Mouse (Mus musculus) hindbrain, embryonic 11.5 days (tissue): Measurements from ENCODE around the gene Nanos2. TPM values are rescaled to one million over a fixed set of nuclear protein-coding genes. Genes with fewer than 3 reads are reported as not detected.

ENCODE experiments used
- ATAC-seq: fragments of 200-750 bp; cut with Nextera tagmentation; 2 replicates; pipeline ENCODE4 v1.8.0; 2017; ENCODE audit warnings: mild to moderate bottlenecking, moderate TSS enrichment, moderate library complexity; ENCODE audit not compliant: low FRiP score
- DNase-seq: peaks from one replicate; pipeline ENCODE4 v3.0.0-alpha.2; 2015; ENCODE audit warnings: low spot score
- H3K27ac ChIP-seq: fragments of 300-500 bp; sonication (generic); 2 replicates; pipeline ENCODE4 v1.5.1; 2014; ENCODE audit warnings: mild to moderate bottlenecking, low read depth, low read length
- H3K27me3 ChIP-seq: fragments of 300-500 bp; sonication (generic); 2 replicates; pipeline ENCODE4 v1.6.1; 2014; ENCODE audit warnings: mild to moderate bottlenecking, low read length, moderate library complexity, mixed read lengths; ENCODE audit not compliant: control insufficient read depth, insufficient read depth
- H3K36me3 ChIP-seq: fragments of 300-500 bp; sonication (generic); 2 replicates; pipeline ENCODE4 v1.6.1; 2014; ENCODE audit warnings: mild to moderate bottlenecking, low read length, moderate library complexity, mixed read lengths; ENCODE audit not compliant: control insufficient read depth, insufficient read depth
- H3K4me1 ChIP-seq: fragments of 300-500 bp; sonication (generic); replicated peaks from 2 replicates; pipeline ENCODE4 v1.6.1; 2014; ENCODE audit warnings: low read length, mixed read lengths; ENCODE audit not compliant: control insufficient read depth, insufficient read depth
- H3K4me2 ChIP-seq: fragments of 300-500 bp; sonication (generic); replicated peaks from 2 replicates; pipeline ENCODE4 v1.6.1; 2014; ENCODE audit warnings: mild to moderate bottlenecking, low read depth, low read length
- H3K4me3 ChIP-seq: fragments of 300-500 bp; sonication (generic); 2 replicates; pipeline ENCODE4 v1.5.1; 2014; ENCODE audit warnings: low read depth, low read length
- H3K9ac ChIP-seq: fragments of 300-500 bp; sonication (generic); 2 replicates; pipeline ENCODE4 v1.6.1; 2014; ENCODE audit warnings: low read depth, low read length
- H3K9me3 ChIP-seq: fragments of 300-500 bp; sonication (generic); 2 replicates; pipeline ENCODE4 v1.6.1; 2016; ENCODE audit warnings: low read length; ENCODE audit not compliant: control insufficient read depth
- WGBS: fragments of 180-500 bp; shearing (Covaris S2); extraction: QIAGEN DNeasy Blood & Tissue Kit; methylation state at CpG from one replicate; pipeline ENCODE4 v1.1.7; 2014; 5-methylcytosine and 5-hydroxymethylcytosine counted together
- polyA plus RNA-seq: library from polyadenylated mRNA; unstranded; fragments of >200 nt; fragmentation: Nextera tagmentation; extraction: Ambion mirVana; gene quantifications from 2 replicates; pipeline ENCODE4 v1.2.1, GENCODE M21; 2014

The Nanos2 gene
- polyA plus RNA-seq, 1 experiment from 2014 or later = not detected

DNA sequence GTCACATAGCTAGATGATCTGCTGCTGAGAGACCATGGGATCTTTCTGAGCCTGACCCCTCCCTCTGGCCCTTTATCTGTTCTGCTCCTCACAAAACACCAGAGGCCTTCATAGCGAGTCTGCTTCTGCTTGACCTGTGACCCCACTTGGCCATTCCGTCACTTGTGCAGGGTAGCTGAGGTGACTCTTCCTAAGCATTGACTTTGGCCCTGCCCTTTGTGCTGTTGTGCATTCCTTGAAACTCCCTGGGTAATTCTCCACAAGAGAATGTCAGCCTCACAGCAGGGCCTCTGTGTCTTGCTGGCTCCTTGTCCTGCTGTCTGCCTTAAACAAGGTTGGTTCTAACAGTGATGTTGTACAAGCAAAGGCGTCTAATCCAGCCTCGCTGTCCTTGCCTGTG lies 44.4 kb downstream of the Nanos2 start:
- 34% methylated on average over 4 of the region's 4 CpGs for WGBS
- ATAC-seq = no peak
- H3K36me3 ChIP-seq = peaks cover 13% of the 10 kb centered on the region
- H3K27ac ChIP-seq = 0 out of 2 replicates have a peak overlapping the region, but pooled peaks have one; percentile 17
- no peak overlapping the region for H3K4me2 ChIP-seq
- no peak overlapping the region for H3K9ac ChIP-seq
- H3K27me3 ChIP-seq = no peaks in the 10 kb centered on the region
- no peaks in the 10 kb centered on the region for H3K4me1 ChIP-seq
- DNase-seq = no peak
- H3K4me3 ChIP-seq = no peak overlapping the region
- no peaks in the 10 kb centered on the region for H3K9me3 ChIP-seq

Other genes with a start within 250 kb of the Nanos2 start
- not detected in 2 replicates for gene Psg19, start 188.9 kb upstream of the Nanos2 start, polyA plus RNA-seq
- gene Psg17, start 165.8 kb upstream of the Nanos2 start, polyA plus RNA-seq = not detected in 2 replicates
- gene Mill2, start 147.4 kb upstream of the Nanos2 start, polyA plus RNA-seq = 0.13 and 0.48 TPM in 2 replicates
- 2.8 and 2.9 TPM in 2 replicates for gene Pglyrp1, start 116.1 kb upstream of the Nanos2 start, polyA plus RNA-seq
- 22.9 and 27.3 TPM in 2 replicates for gene Ccdc61, start 77.0 kb upstream of the Nanos2 start, polyA plus RNA-seq
- gene Nova2, start 61.5 kb upstream of the Nanos2 start, polyA plus RNA-seq = 12.7 and 18.0 TPM in 2 replicates
- gene Mypop, start 3.8 kb downstream of the Nanos2 start, polyA plus RNA-seq = 4.6 TPM in 2 replicates
- 25.2 and 26.0 TPM in 2 replicates for gene Irf2bp1, start 16.6 kb downstream of the Nanos2 start, polyA plus RNA-seq
- not detected in 2 replicates for gene Foxa3, start 36.1 kb downstream of the Nanos2 start, polyA plus RNA-seq
- 29.4 and 30.5 TPM in 2 replicates for gene Sympk, start 37.0 kb downstream of the Nanos2 start, polyA plus RNA-seq
- not detected in 2 replicates for gene Rsph6a, start 67.3 kb downstream of the Nanos2 start, polyA plus RNA-seq
- gene Dmwd, start 88.8 kb downstream of the Nanos2 start, polyA plus RNA-seq = 18.3 and 20.2 TPM in 2 replicates
- gene Dmpk, start 96.4 kb downstream of the Nanos2 start, polyA plus RNA-seq = 10.3 and 12.2 TPM in 2 replicates
- gene Six5, start 107.2 kb downstream of the Nanos2 start, polyA plus RNA-seq = 6.2 and 7.2 TPM in 2 replicates
- 1.0 and 1.4 TPM in 2 replicates for gene Gm4969, start 131.0 kb downstream of the Nanos2 start, polyA plus RNA-seq
- 8.7 and 8.8 TPM in 2 replicates for gene Fbxo46, start 132.5 kb downstream of the Nanos2 start, polyA plus RNA-seq
- 11.7 and 12.0 TPM in 2 replicates for gene Qpctl, start 161.9 kb downstream of the Nanos2 start, polyA plus RNA-seq
- gene Snrpd2, start 162.3 kb downstream of the Nanos2 start, polyA plus RNA-seq = 143 and 149 TPM in 2 replicates
- 0.89 and 1.7 TPM in 2 replicates for gene Gipr, start 178.7 kb downstream of the Nanos2 start, polyA plus RNA-seq
- 1.4 and 2.0 TPM in 2 replicates for gene Eml2, start 189.0 kb downstream of the Nanos2 start, polyA plus RNA-seq
- gene Gpr4, start 225.1 kb downstream of the Nanos2 start, polyA plus RNA-seq = 1.6 and 2.6 TPM in 2 replicates
- 42.2 and 42.4 TPM in 2 replicates for gene Opa3, start 240.9 kb downstream of the Nanos2 start, polyA plus RNA-seq